Mouse (Mus musculus) embryonic stem cell, embryonic (primary cell): ENCODE data around the gene Kif1a.
"Not testable (repeated sequence)": the region's sequence is repeated elsewhere in the genome, so short reads cannot be mapped to it uniquely, and the experiment has no call there.

Experiments
- CTCF ChIA-PET, 4 experiments: fragments of 300-600 bp in 2 of 4; fragments of 350-600 bp in 2 of 4; sonication (Branson Sonifier 250); formaldehyde crosslinking; loops; one replicate each; lab custom pipeline; 2022; ENCODE audit warnings: inconsistent platforms in 2 of 4; lab: Charles Lee
- POLR2A ChIA-PET, 4 experiments: fragments of 300-600 bp in 2 of 4; fragments of 350-600 bp in 2 of 4; sonication (Branson Sonifier 250); formaldehyde crosslinking; loops; one replicate each; lab custom pipeline; 2022; ENCODE audit warnings: antibody characterized with exemption in 4 of 4, inconsistent platforms in 1 of 4; lab: Charles Lee

Kif1a gene

GRCm38 (mm10) chr1:93006061-93006460, 95.7 kb downstream of the Kif1a start, which contains the start of gene Aqp12:
Gene Aqp12 (plus strand): TSS chr1:93006334.
- ChIA-PET CTCF (no interaction called here), POLR2A (no interaction called here)

GRCm38 (mm10) chr1:92992880-92993279, 108.9 kb downstream of the Kif1a start:
- CTCF ChIA-PET, result no interaction called here
- POLR2A ChIA-PET, result no interaction called here

GRCm38 (mm10) chr1:92992214-92992855, 109.4 kb downstream of the Kif1a start:
- POLR2A ChIA-PET, result no interaction called here
- CTCF ChIA-PET, result no interaction called here

- POLR2A ChIA-PET, result no interaction called here
Observed at GRCm38 (mm10) chr1:92989891-92990290, 111.9 kb downstream of the Kif1a start.

GRCm38 (mm10) chr1:92988894-92989293, 112.9 kb downstream of the Kif1a start:
- POLR2A ChIA-PET, result interaction anchor here in 2 of 4 experiments (0.6 kb wide), 2 partner anchors 14 to 240 kb away, joined by 3 read pairs; no protein-coding TSS in a partner anchor
- CTCF ChIA-PET, result interaction anchor here in 2 of 4 experiments (0.6 to 1.3 kb wide), 2 partner anchors 22 to 23 kb away, joined by 3 to 4 read pairs; no protein-coding TSS in a partner anchor

More at GRCm38 (mm10) chr1:92989891-92990290, 111.9 kb downstream of the Kif1a start:
- CTCF ChIA-PET, result no interaction called here

GRCm38 (mm10) chr1:92984999-92985398, 116.8 kb downstream of the Kif1a start:
- ChIA-PET CTCF (interaction anchor here in 3 of 4 experiments (0.6 to 1.4 kb wide), 5 partner anchors 26 to 151 kb away, joined by 3 to 4 read pairs (median 4); no protein-coding TSS in a partner anchor), POLR2A (interaction anchor here in 1 of 4 experiments (0.6 kb wide), 1 partner anchor 15 kb away, joined by 9 read pairs; no protein-coding TSS in a partner anchor)

GRCm38 (mm10) chr1:92982931-92983605, 118.7 kb downstream of the Kif1a start:
- ChIA-PET POLR2A (no interaction called here), CTCF (no interaction called here)

- ChIA-PET POLR2A (interaction anchor here in 1 of 4 experiments (0.6 kb wide), 1 partner anchor 497 kb away, joined by 3 read pairs; the partner anchor contains the start of gene Hdlbp), CTCF (interaction anchor here in 2 of 4 experiments (0.8 to 0.9 kb wide), 2 partner anchors 30 to 33 kb away, joined by 3 to 4 read pairs; no protein-coding TSS in a partner anchor)
Observed at GRCm38 (mm10) chr1:92981056-92981845, 120.5 kb downstream of the Kif1a start.

GRCm38 (mm10) chr1:92979073-92979602, 122.6 kb downstream of the Kif1a start:
- CTCF ChIA-PET, result interaction anchor here (0.6 to 1.5 kb wide), 8 partner anchors 29 to 330 kb away, joined by 3 to 9 read pairs (median 4); no protein-coding TSS in a partner anchor
- POLR2A ChIA-PET, result interaction anchor here in 2 of 4 experiments (0.8 to 1.7 kb wide), 5 partner anchors 15 to 533 kb away, joined by 3 to 5 read pairs (median 3); partner anchors contain the start of genes Dusp28 (in 1 of the 2) and Farp2 (in 1 of the 2)

- ChIA-PET POLR2A (interaction anchor here in 2 of 4 experiments (0.8 to 1.7 kb wide), 5 partner anchors 15 to 534 kb away, joined by 3 to 5 read pairs (median 3); partner anchors contain the start of genes Dusp28 (in 1 of the 2) and Farp2 (in 1 of the 2)), CTCF (interaction anchor here (0.6 to 1.5 kb wide), 8 partner anchors 29 to 330 kb away, joined by 3 to 9 read pairs (median 4); no protein-coding TSS in a partner anchor)
Observed at GRCm38 (mm10) chr1:92978645-92979044, 123.1 kb downstream of the Kif1a start.

GRCm38 (mm10) chr1:92976141-92976566, 125.6 kb downstream of the Kif1a start:
- ChIA-PET CTCF (no interaction called here), POLR2A (interaction anchor here in 1 of 4 experiments (0.7 kb wide), 1 partner anchor 259 kb away, joined by 3 read pairs; the partner anchor contains the start of gene Sned1)

- CTCF ChIA-PET, result interaction anchor here in 1 of 4 experiments (0.9 kb wide), 1 partner anchor 38 kb away, joined by 3 read pairs; no protein-coding TSS in a partner anchor
- POLR2A ChIA-PET, result interaction anchor here in 2 of 4 experiments (0.6 kb wide), 2 partner anchors 265 to 637 kb away, joined by 3 to 4 read pairs; no protein-coding TSS in a partner anchor
Observed at GRCm38 (mm10) chr1:92972854-92973253, 128.9 kb downstream of the Kif1a start.

- ChIA-PET POLR2A (interaction anchor here in 2 of 4 experiments (0.6 kb wide), 3 partner anchors 264 to 638 kb away, joined by 3 to 4 read pairs (median 3); no protein-coding TSS in a partner anchor), CTCF (interaction anchor here in 2 of 4 experiments (0.6 to 0.9 kb wide), 2 partner anchors 38 to 601 kb away, joined by 3 to 7 read pairs; no protein-coding TSS in a partner anchor)
Observed at GRCm38 (mm10) chr1:92971879-92972795, 129.6 kb downstream of the Kif1a start.

GRCm38 (mm10) chr1:92970791-92971190, 131.0 kb downstream of the Kif1a start:
- CTCF ChIA-PET, POLR2A ChIA-PET: not testable (repeated sequence)
